Mouse (Mus musculus) thymus, adult 2 months (tissue): ENCODE measurements at regions not wholly inside any gene's neighbourhood (a gene's known extent, or its start where the extent isn't known, plus 50 kb on each side); places are given as distances from the start of the nearest gene placed in this dataset.

Experiments
- DNase-seq: peaks from one replicate; pipeline ENCODE4 v3.0.0; 2021
- H3K27ac ChIP-seq: fragments of 200-500 bp; 2 replicates; pipeline ENCODE4 v1.5.1; 2012; ENCODE audit warnings: low read length, control low read depth; ENCODE audit not compliant: control insufficient read depth, insufficient read depth
- H3K27me3 ChIP-seq: fragments of 200-500 bp; 2 replicates; pipeline ENCODE4 v1.6.1; 2012; ENCODE audit warnings: mild to moderate bottlenecking, low read length, moderate library complexity, mixed read lengths; ENCODE audit not compliant: control insufficient read depth, insufficient read depth
- H3K36me3 ChIP-seq: fragments of 200-500 bp; 2 replicates; pipeline ENCODE4 v1.6.1; 2012; ENCODE audit warnings: mild to moderate bottlenecking, low read length, moderate library complexity; ENCODE audit not compliant: control insufficient read depth, insufficient read depth
- H3K4me1 ChIP-seq: fragments of 200-500 bp; replicated peaks from 2 replicates; pipeline ENCODE4 v1.6.1; 2012; ENCODE audit warnings: low read length; ENCODE audit not compliant: control insufficient read depth, insufficient read depth
- H3K4me3 ChIP-seq: fragments of 200-500 bp; 2 replicates; pipeline ENCODE4 v1.5.1; 2012; ENCODE audit warnings: mild to moderate bottlenecking, low read length, control low read depth, moderate library complexity; ENCODE audit not compliant: control insufficient read depth, insufficient read depth
- CTCF ChIP-seq: fragments of 200-500 bp; IDR thresholded peaks from 2 replicates; pipeline ENCODE4 v1.5.1; 2012; ENCODE audit warnings: mild to moderate bottlenecking, control low read depth, low read length, moderate library complexity, borderline replicate concordance; ENCODE audit not compliant: control insufficient read depth, poor library complexity, insufficient read depth; ENCODE audit errors: extremely low read depth
- POLR2A ChIP-seq: fragments of 200-500 bp; IDR thresholded peaks from 2 replicates; pipeline ENCODE4 v1.6.1; 2012; ENCODE audit warnings: mild to moderate bottlenecking, low read length, control low read depth, moderate library complexity; ENCODE audit not compliant: control insufficient read depth, poor library complexity, insufficient read depth; ENCODE audit errors: extremely low read depth
- WGBS: fragments of 180-500 bp; shearing (Covaris S2); methylation state at CpG from one replicate; pipeline ENCODE4 v1.1.7; 2018; 5-methylcytosine and 5-hydroxymethylcytosine counted together

- WGBS, result 97% methylated on average over 4 of the region's 4 CpGs
- Histone ChIP-seq H3K27ac (no peak overlapping the region), H3K4me3 (no peak overlapping the region), H3K36me3 (no peaks in the 10 kb centered on the region), H3K27me3 (no peaks in the 10 kb centered on the region), H3K4me1 (no peaks in the 10 kb centered on the region)
- no peak for DNase-seq
- TF ChIP-seq CTCF (no peak), POLR2A (no peak)
Observed at GRCm38 (mm10) chr8:34525231-34525630, 413.7 kb upstream of the Gm10131 start.

DNA sequence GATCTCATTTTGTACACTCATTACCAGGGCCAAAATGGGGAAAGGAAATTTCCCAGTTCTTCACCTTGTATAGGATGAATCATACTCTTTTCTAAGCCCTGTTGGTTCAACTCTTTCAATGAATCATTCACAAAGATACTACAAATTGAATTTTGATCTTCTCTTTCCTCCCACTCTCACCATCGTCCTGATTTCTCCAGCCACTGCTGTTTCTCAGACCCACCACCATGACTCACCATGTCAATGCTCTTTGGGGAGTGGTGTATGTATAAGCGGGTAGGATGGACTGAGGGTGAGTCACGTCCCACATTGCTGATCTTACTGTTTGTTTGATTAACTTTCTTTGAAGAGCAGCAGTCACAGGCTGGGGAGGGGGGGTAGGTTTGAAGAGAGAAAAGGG, 412.3 kb upstream of the Gm10131 start:
- no peak overlapping the region for H3K4me3 ChIP-seq
- TF ChIP-seq CTCF, result no peak
- TF ChIP-seq POLR2A, result no peak
- 86% methylated on average over 3 of the region's 3 CpGs for WGBS
- H3K36me3 ChIP-seq, result no peaks in the 10 kb centered on the region
- no peaks in the 10 kb centered on the region for H3K4me1 ChIP-seq
- no peak overlapping the region for H3K27ac ChIP-seq
- DNase-seq, result no peak
- H3K27me3 ChIP-seq, result no peaks in the 10 kb centered on the region

GRCm38 (mm10) chr8:34521316-34521715, 409.8 kb upstream of the Gm10131 start:
- no peak overlapping the region for H3K27ac ChIP-seq
- no peaks in the 10 kb centered on the region for H3K36me3 ChIP-seq
- 89% methylated on average over 7 of the region's 7 CpGs for WGBS
- H3K27me3 ChIP-seq, result no peaks in the 10 kb centered on the region
- H3K4me1 ChIP-seq, result no peaks in the 10 kb centered on the region
- TF ChIP-seq POLR2A (no peak), CTCF (no peak)
- H3K4me3 ChIP-seq, result no peak overlapping the region
- no peak for DNase-seq

DNA sequence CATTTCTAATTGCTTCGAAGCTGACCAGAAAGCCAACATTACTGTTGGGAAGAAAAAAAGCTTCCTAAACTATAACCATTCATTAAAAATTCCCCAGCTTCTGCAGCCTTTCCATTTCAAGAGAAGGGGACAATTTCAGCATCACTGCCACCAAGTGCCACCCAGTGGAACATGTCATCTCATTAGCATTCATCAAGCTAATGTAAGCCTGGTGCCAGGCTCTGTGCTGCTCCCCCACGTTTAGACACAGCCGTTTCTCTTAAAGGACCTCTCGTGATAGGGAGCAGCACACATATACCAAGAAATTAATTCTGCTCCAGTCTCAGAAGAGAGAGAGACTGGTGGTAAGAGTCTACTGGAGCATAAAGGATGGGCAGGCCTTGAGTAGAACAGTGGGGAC, 409.1 kb upstream of the Gm10131 start:
- Histone ChIP-seq H3K4me3 (no peak overlapping the region), H3K27me3 (no peaks in the 10 kb centered on the region), H3K27ac (no peak overlapping the region), H3K4me1 (no peaks in the 10 kb centered on the region), H3K36me3 (no peaks in the 10 kb centered on the region)
- TF ChIP-seq CTCF (no peak), POLR2A (no peak)
- 75% methylated on average over 4 of the region's 4 CpGs for WGBS
- no peak for DNase-seq

- Histone ChIP-seq H3K4me3 (no peak overlapping the region), H3K27ac (no peak overlapping the region), H3K4me1 (no peaks in the 10 kb centered on the region), H3K36me3 (no peaks in the 10 kb centered on the region), H3K27me3 (no peaks in the 10 kb centered on the region)
- DNase-seq, result no peak
- WGBS, result 73% methylated on average over 4 of the region's 4 CpGs
- no peak for TF ChIP-seq POLR2A
- no peak for TF ChIP-seq CTCF
Observed at GRCm38 (mm10) chr8:34513459-34514090, 402.0 kb upstream of the Gm10131 start.

DNA sequence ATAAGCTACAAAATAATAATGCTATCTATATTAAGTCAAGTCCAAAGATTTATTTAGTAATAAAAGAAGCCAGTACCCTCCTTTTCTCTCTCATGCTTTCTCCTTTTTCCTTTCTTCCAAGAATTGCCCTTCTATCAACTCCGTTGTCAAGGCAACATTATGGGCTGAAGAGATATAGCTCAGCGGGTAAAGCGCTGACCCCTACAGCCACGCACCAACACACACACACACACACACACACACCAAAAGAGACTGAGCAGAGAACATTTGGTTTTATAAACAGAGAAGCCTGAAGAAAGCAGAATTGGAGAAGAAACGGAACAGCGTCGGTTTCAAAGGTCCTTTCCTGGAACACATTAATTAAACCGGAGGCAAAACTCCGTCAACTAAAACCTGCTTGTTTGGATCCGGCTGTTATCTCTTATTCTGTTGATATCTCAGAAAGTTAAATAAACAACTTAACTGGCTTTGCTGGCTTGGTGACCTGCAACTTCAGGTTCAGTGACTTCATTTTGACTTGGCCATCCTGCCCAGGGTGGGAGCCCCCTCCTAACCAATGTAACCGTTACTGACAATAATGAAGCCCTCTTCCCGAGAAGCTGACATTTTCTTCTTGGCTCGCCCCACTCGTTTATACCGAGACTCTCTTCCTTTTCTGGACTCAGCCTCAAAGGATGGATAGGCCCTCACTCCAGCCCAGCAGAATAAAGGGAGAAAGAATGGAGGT, 394.5 kb upstream of the Gm10131 start:
- 95% methylated on average over 15 of the region's 15 CpGs for WGBS

DNA sequence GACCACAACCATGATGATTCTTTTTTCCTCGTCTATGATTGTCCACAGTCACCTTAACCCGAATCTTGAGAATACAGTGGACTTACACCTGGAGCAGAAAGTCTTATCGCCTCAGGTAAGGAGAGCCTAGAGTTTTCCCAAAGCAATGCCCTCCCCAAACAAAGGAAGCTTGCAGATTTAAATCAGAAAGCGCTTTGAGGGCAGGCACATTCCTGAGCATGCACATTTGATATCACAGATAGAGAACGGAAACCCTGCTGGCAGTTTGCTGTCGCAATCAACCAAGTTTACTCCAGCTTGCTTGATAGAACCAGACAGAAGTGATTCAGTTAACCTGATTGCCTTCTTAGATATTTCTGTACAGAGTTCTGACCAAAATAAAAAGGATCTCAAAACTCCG, 393.6 kb upstream of the Gm10131 start:
- Histone ChIP-seq H3K4me3 (no peak overlapping the region), H3K27ac (no peak overlapping the region), H3K4me1 (no peaks in the 10 kb centered on the region), H3K36me3 (no peaks in the 10 kb centered on the region), H3K27me3 (no peaks in the 10 kb centered on the region)
- no peak for DNase-seq
- 95% methylated on average over 7 of the region's 7 CpGs for WGBS
- no peak for TF ChIP-seq CTCF
- TF ChIP-seq POLR2A, result no peak

More for the DNA sequence above, 394.5 kb upstream of the Gm10131 start:
- Histone ChIP-seq H3K36me3 (no peaks in the 10 kb centered on the region), H3K27ac (no peak overlapping the region), H3K4me1 (no peaks in the 10 kb centered on the region), H3K4me3 (no peak overlapping the region), H3K27me3 (no peaks in the 10 kb centered on the region)
- no peak for DNase-seq
- TF ChIP-seq CTCF (no peak), POLR2A (no peak)
